Mouse (Mus musculus) hindbrain, postnatal 0 days (tissue): Measurements from ENCODE around the gene Mrln. TPM values are rescaled to one million over a fixed set of nuclear protein-coding genes. Genes with fewer than 3 reads are reported as not detected.

ENCODE experiments used
- ATAC-seq: fragments of 200-750 bp; cut with Nextera tagmentation; 2 replicates; pipeline ENCODE4 v1.8.0; 2017; ENCODE audit warnings: mild to moderate bottlenecking, moderate TSS enrichment, moderate library complexity
- DNase-seq: peaks from one replicate; pipeline ENCODE4 v3.0.0-alpha.2; 2015; ENCODE audit warnings: low spot score
- H3K27ac ChIP-seq: fragments of 300-500 bp; sonication (generic); 2 replicates; pipeline ENCODE4 v1.5.1; 2014; ENCODE audit warnings: mild to moderate bottlenecking
- H3K27me3 ChIP-seq: fragments of 300-500 bp; sonication (generic); 2 replicates; pipeline ENCODE4 v1.6.1; 2014; ENCODE audit warnings: low read length, mixed read lengths; ENCODE audit not compliant: insufficient read depth
- H3K36me3 ChIP-seq: fragments of 300-500 bp; sonication (generic); 2 replicates; pipeline ENCODE4 v1.6.1; 2014; ENCODE audit warnings: low read length, mixed read lengths; ENCODE audit not compliant: insufficient read depth
- H3K4me1 ChIP-seq: fragments of 300-500 bp; sonication (generic); 2 replicates; pipeline ENCODE4 v1.6.1; 2014; ENCODE audit warnings: antibody characterized with exemption, low read length, mixed read lengths; ENCODE audit not compliant: insufficient read depth
- H3K4me2 ChIP-seq: fragments of 300-500 bp; sonication (generic); 2 replicates; pipeline ENCODE4 v1.6.1; 2014; ENCODE audit warnings: low read depth, mild to moderate bottlenecking, low read length, moderate library complexity, mixed read lengths
- H3K4me3 ChIP-seq: fragments of 300-500 bp; sonication (generic); 2 replicates; pipeline ENCODE4 v1.5.1; 2014; ENCODE audit warnings: low read length
- H3K9ac ChIP-seq: fragments of 300-500 bp; sonication (generic); replicated peaks from 2 replicates; pipeline ENCODE4 v1.6.1; 2014; ENCODE audit warnings: mild to moderate bottlenecking, low read length, moderate library complexity, mixed read lengths
- H3K9me3 ChIP-seq: fragments of 300-500 bp; sonication (generic); 2 replicates; pipeline ENCODE4 v1.6.1; 2016; ENCODE audit warnings: low read length, mixed read lengths
- CTCF ChIP-seq: IDR thresholded peaks from 2 replicates; pipeline ENCODE4 v1.5.1; 2016; ENCODE audit warnings: antibody characterized with exemption, control low read depth, low read depth
- WGBS: fragments of 180-500 bp; shearing (Covaris S2); extraction: QIAGEN DNeasy Blood & Tissue Kit; methylation state at CpG from one replicate; pipeline ENCODE4 v1.1.7; 2014; 5-methylcytosine and 5-hydroxymethylcytosine counted together
- polyA plus RNA-seq: library from polyadenylated mRNA; unstranded; fragments of >200 nt; fragmentation: Nextera tagmentation; extraction: Ambion mirVana; gene quantifications from 2 replicates; pipeline ENCODE4 v1.2.1, GENCODE M21; 2015
- total RNA-seq: library from RNA; depleted of rRNA; stranded (reverse); fragments of >200 nt; gene quantifications from 2 replicates; pipeline ENCODE4 v1.2.3, GENCODE M21; 2014

Gene Mrln
- total and polyA plus RNA-seq, 2 experiments from 2014 or later: 3.3 to 5.3 TPM

DNA sequence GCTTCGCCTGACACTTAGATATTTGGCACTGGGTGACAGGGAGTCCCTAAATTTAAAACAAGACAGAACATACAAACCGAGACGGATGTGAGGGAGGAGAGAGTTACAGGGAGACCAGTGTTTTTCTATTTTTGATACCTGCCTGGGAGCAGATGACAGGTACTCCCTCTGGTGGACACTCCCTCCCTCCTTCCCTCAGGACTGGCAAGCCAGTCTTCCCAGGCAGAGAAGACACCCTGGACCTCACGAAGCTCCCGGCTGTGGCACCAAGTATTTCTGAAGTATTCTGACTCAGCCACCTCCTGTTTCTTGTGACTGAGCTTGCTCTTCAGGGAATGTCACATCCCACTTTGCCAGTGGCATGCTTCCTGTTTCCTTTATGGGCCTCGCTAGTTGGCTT lies 38.6 kb upstream of the Mrln start:
- Histone ChIP-seq H3K36me3 (peaks cover 22% of the 10 kb centered on the region; the same call in 1 of the 2 replicates), H3K4me3 (no peak overlapping the region), H3K9me3 (no peaks in the 10 kb centered on the region), H3K27ac (no peak overlapping the region), H3K27me3 (no peaks in the 10 kb centered on the region), H3K4me1 (0 out of 2 replicates have a peak, but pooled peaks cover 3% of the 10 kb centered on the region), H3K4me2 (no peak overlapping the region), H3K9ac (no peak overlapping the region)
- 77% methylated on average over 6 of the region's 6 CpGs for WGBS
- DNase-seq (no peak), ATAC-seq (no peak)
- peak; percentile 51 for TF ChIP-seq CTCF

DNA sequence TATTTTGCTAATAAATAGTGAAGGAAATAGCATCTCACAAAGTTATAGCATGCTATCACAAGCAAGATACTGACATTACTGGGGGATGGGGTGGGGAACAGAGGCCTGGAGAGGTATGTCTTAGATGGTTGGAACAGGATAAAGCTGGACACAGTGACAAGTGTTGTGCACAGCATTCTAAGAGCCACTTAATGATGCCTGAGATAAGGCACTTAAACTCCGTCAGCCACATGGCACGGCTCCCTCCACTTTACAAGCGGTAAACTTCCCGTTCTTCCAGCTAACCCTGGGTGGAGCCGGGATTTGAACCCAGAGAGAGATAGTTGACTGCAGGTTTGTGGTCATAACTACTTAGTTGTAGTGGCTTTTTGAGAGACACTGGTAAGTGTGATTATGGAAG lies 38.0 kb upstream of the Mrln start:
- Histone ChIP-seq H3K9me3 (no peaks in the 10 kb centered on the region), H3K4me2 (no peak overlapping the region), H3K4me1 (0 out of 2 replicates have a peak, but pooled peaks cover 3% of the 10 kb centered on the region), H3K4me3 (no peak overlapping the region), H3K27ac (no peak overlapping the region), H3K9ac (no peak overlapping the region), H3K27me3 (no peaks in the 10 kb centered on the region), H3K36me3 (peaks cover 28% of the 10 kb centered on the region; the same call in 1 of the 2 replicates)
- TF ChIP-seq CTCF: no peak
- DNase-seq (no peak), ATAC-seq (no peak)
- 87% methylated on average over 5 of the region's 5 CpGs for WGBS

DNA sequence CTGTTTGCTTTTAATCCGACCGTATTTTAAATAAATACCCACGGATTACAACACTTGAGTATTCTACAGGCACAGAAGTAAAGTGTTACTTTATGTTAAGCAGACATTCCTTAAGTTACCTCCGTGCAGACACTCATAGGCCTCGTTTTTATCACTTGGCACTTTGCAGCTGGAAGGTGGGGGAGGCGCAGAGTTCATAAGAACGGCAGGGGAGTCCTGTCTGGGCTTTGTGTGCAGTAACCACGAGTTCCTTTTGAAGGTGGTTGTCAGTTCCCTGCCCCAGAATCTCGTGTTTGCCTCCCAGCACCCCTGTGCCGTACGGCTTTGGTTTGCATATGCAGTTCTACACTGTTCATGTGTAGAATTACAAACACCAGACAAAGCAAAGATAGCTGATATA lies 36.8 kb upstream of the Mrln start:
- no peak for TF ChIP-seq CTCF
- no peak overlapping the region for H3K4me3 ChIP-seq
- H3K9me3 ChIP-seq: no peaks in the 10 kb centered on the region
- H3K4me1 ChIP-seq: 0 out of 2 replicates have a peak, but pooled peaks cover 3% of the 10 kb centered on the region
- no peak overlapping the region for H3K4me2 ChIP-seq
- peaks cover 34% of the 10 kb centered on the region; the same call in 1 of the 2 replicates for H3K36me3 ChIP-seq
- no peak overlapping the region for H3K27ac ChIP-seq
- no peak overlapping the region for H3K9ac ChIP-seq
- DNase-seq (no peak), ATAC-seq (no peak)
- 76% methylated on average over 11 of the region's 11 CpGs for WGBS
- no peaks in the 10 kb centered on the region for H3K27me3 ChIP-seq

DNA sequence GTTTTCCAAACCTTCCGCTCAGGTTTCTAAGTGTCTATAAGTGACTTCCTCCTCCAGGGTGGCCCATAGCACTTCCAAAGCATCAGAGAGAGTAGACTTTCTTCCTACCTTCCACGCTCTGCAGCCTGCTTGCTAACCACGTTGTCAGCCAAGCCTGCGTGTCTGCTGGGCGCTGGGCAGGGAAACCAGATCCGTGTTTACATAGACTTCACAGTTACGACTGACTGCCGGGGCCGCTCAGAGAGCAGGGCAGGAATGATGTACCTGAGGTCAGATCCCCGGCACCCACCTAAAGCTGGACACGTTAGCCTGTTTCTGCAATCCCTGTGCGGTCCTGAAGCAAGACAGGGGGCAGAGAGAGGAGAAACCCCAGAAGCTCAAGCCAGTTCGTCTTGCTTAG lies 36.1 kb upstream of the Mrln start:
- H3K4me1 ChIP-seq: 0 out of 2 replicates have a peak, but pooled peaks cover 3% of the 10 kb centered on the region
- H3K4me3 ChIP-seq: no peak overlapping the region
- H3K27me3 ChIP-seq: no peaks in the 10 kb centered on the region
- 78% methylated on average over 13 of the region's 13 CpGs for WGBS
- no peak overlapping the region for H3K9ac ChIP-seq
- TF ChIP-seq CTCF: no peak
- no peaks in the 10 kb centered on the region for H3K9me3 ChIP-seq
- peaks cover 34% of the 10 kb centered on the region; the same call in 1 of the 2 replicates for H3K36me3 ChIP-seq
- peak overlapping the region; percentile 11; the same call in 1 of the 2 replicates for H3K27ac ChIP-seq
- no peak for ATAC-seq
- no peak for DNase-seq
- H3K4me2 ChIP-seq: no peak overlapping the region

DNA sequence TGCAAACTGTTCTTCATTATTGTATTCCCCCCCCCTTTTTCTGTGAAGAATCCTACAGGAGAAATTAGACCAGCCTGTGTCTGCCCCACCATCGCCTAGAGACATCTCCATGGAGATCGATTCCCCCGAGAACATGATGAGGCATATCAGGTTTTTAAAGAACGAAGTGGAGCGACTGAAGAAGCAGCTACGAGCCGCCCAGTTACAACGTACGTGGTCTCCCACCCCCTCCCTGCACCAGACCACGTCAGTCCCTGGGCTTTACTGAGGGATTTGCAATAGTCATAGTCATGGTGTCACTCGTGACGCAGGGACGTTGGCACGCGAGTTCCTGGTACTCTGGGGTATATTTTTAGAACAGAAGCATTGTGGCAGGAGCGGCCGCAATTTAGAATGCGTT lies 35.4 kb upstream of the Mrln start:
- H3K9me3 ChIP-seq: no peaks in the 10 kb centered on the region
- H3K4me2 ChIP-seq: no peak overlapping the region
- H3K27ac ChIP-seq: no peak overlapping the region; the same call in 1 of the 2 replicates
- peaks cover 34% of the 10 kb centered on the region; the same call in 1 of the 2 replicates for H3K36me3 ChIP-seq
- DNase-seq (peak; percentile 54), ATAC-seq (peak; percentile 81)
- H3K9ac ChIP-seq: no peak overlapping the region
- no peak overlapping the region for H3K4me3 ChIP-seq
- H3K27me3 ChIP-seq: no peaks in the 10 kb centered on the region
- no peaks in the 10 kb centered on the region for H3K4me1 ChIP-seq
- no peak for TF ChIP-seq CTCF
- 56% methylated on average over 18 of the region's 18 CpGs for WGBS

DNA sequence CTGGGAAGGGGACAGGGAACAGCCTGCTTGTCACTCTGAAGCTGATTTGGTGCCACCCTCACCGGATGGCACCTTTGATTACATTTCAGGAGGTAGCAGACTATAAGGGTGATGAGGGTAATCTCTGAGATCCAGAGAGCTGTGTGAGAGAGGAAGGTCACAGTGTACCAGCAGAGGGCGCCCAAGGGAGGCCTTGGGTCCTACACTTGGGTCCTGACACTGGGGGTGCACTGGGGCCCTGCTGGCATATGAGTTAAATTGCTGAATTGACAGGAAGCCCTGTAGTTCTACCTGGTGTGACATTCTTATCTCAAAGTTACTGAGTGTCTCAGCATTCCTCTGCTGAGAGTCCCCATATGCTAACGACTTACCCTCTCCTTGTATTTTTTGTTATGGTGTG lies 31.1 kb upstream of the Mrln start:
- DNase-seq: peak; percentile 63
- no peaks in the 10 kb centered on the region for H3K4me1 ChIP-seq
- H3K4me2 ChIP-seq: no peak overlapping the region
- no peak overlapping the region for H3K27ac ChIP-seq
- no peaks in the 10 kb centered on the region for H3K9me3 ChIP-seq
- no peaks in the 10 kb centered on the region for H3K27me3 ChIP-seq
- peak; percentile 77 for TF ChIP-seq CTCF
- H3K36me3 ChIP-seq: peaks cover 38% of the 10 kb centered on the region; the same call in 1 of the 2 replicates
- H3K9ac ChIP-seq: no peak overlapping the region
- 63% methylated on average over 3 of the region's 3 CpGs for WGBS
- no peak for ATAC-seq
- H3K4me3 ChIP-seq: no peak overlapping the region

DNA sequence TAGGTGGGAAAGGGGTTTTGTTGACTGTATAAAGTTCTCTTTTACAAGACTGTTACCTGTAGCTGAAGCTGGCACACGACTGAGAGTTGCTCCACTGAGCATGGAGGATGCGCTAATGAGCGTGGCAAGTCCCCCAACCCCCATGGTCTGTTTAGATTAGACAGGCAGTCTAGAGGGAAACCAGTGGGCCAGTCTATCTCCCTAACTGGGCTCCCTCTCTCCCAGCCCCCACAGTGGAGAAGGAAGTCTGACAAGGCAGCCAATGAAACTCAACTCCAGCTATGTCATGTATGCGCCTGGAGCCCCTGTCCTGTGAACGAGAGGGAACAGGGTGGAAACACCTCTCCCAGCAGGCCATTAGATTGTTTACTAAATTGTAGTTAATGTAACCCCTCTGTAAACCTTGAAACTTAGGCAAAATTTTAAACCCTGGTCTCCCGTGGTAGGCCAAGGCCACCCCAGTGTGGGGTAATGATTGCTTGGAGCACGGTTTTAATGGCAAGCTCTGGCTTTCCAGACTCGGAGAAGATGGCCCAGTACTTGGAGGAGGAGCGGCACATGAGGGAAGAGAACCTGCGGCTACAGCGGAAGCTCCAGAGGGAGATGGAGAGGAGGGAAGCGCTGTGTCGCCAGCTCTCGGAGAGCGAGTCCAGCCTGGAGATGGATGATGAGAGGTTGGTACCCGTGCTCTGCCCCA lies 29.8 kb upstream of the Mrln start:
- no peak overlapping the region for H3K27ac ChIP-seq
- TF ChIP-seq CTCF: no peak

More for the DNA sequence above, 29.8 kb upstream of the Mrln start:
- 71% methylated on average over 16 of the region's 16 CpGs for WGBS
- Histone ChIP-seq H3K27me3 (no peaks in the 10 kb centered on the region), H3K4me2 (no peak overlapping the region), H3K36me3 (peaks cover 30% of the 10 kb centered on the region; the same call in 1 of the 2 replicates), H3K9ac (no peak overlapping the region), H3K4me1 (no peaks in the 10 kb centered on the region), H3K9me3 (no peaks in the 10 kb centered on the region), H3K4me3 (no peak overlapping the region)
- no peak for DNase-seq
- ATAC-seq: no peak; the same call in 1 of the 2 replicates
